Mouse (Mus musculus) CH12F3 (cell line): ENCODE data around the gene Stk39.

ENCODE experiments used
- in situ Hi-C: fragments of 300-500 bp; cut with MboI; formaldehyde crosslinking; loops from 2 replicates; pipeline ENCODE4 v1.14.3; 2020; ENCODE audit warnings: low sequenced_read_pairs

Stk39 gene

GRCm38 (mm10) chr2:68297955-68298354 lies 174.1 kb downstream of the Stk39 start:
- in situ Hi-C loops, result no loop called here

- in situ Hi-C loops, result no loop called here
Observed at GRCm38 (mm10) chr2:68296743-68297142, 175.3 kb downstream of the Stk39 start.

- in situ Hi-C loops, result no loop called here
Observed at GRCm38 (mm10) chr2:68292539-68293320, 179.3 kb downstream of the Stk39 start.

- in situ Hi-C loops, result no loop called here
Observed at GRCm38 (mm10) chr2:68291895-68292294, 180.2 kb downstream of the Stk39 start.

GRCm38 (mm10) chr2:68289961-68290360 lies 182.1 kb downstream of the Stk39 start:
- in situ Hi-C loops, result no loop called here

- in situ Hi-C loops, result no loop called here
Observed at GRCm38 (mm10) chr2:68289177-68289576, 182.9 kb downstream of the Stk39 start.

GRCm38 (mm10) chr2:68288106-68288505 lies 184.0 kb downstream of the Stk39 start:
- in situ Hi-C loops, result no loop called here

GRCm38 (mm10) chr2:68284391-68284790 lies 187.7 kb downstream of the Stk39 start:
- in situ Hi-C loops, result no loop called here

GRCm38 (mm10) chr2:68283021-68283548 lies 189.0 kb downstream of the Stk39 start:
- in situ Hi-C loops, result no loop called here

- in situ Hi-C loops, result no loop called here
Observed at GRCm38 (mm10) chr2:68281575-68281974, 190.5 kb downstream of the Stk39 start.

GRCm38 (mm10) chr2:68271301-68271700 lies 200.8 kb downstream of the Stk39 start:
- in situ Hi-C loops, result no loop called here

GRCm38 (mm10) chr2:68270836-68271235 lies 201.2 kb downstream of the Stk39 start:
- in situ Hi-C loops, result no loop called here

- in situ Hi-C loops, result no loop called here
Observed at GRCm38 (mm10) chr2:68269646-68270045, 202.4 kb downstream of the Stk39 start.

GRCm38 (mm10) chr2:68264826-68265225 lies 207.2 kb downstream of the Stk39 start:
- in situ Hi-C loops, result no loop called here

- in situ Hi-C loops, result no loop called here
Observed at GRCm38 (mm10) chr2:68260911-68261310, 211.2 kb downstream of the Stk39 start.

- in situ Hi-C loops, result no loop called here
Observed at GRCm38 (mm10) chr2:68257571-68257970, 214.5 kb downstream of the Stk39 start.

- in situ Hi-C loops, result no loop called here
Observed at GRCm38 (mm10) chr2:68256472-68256871, 215.6 kb downstream of the Stk39 start.

GRCm38 (mm10) chr2:68254756-68255155 lies 217.3 kb downstream of the Stk39 start:
- in situ Hi-C loops, result no loop called here

GRCm38 (mm10) chr2:68253222-68253621 lies 218.8 kb downstream of the Stk39 start:
- in situ Hi-C loops, result no loop called here

- in situ Hi-C loops, result no loop called here
Observed at GRCm38 (mm10) chr2:68252048-68252758, 219.9 kb downstream of the Stk39 start.

- in situ Hi-C loops, result no loop called here
Observed at GRCm38 (mm10) chr2:68250897-68251296, 221.2 kb downstream of the Stk39 start.

- in situ Hi-C loops, result no loop called here
Observed at GRCm38 (mm10) chr2:68249855-68250424, 222.1 kb downstream of the Stk39 start.
